Mouse (Mus musculus): ENCODE data around the gene Prmt6.

The Prmt6 gene

DNA sequence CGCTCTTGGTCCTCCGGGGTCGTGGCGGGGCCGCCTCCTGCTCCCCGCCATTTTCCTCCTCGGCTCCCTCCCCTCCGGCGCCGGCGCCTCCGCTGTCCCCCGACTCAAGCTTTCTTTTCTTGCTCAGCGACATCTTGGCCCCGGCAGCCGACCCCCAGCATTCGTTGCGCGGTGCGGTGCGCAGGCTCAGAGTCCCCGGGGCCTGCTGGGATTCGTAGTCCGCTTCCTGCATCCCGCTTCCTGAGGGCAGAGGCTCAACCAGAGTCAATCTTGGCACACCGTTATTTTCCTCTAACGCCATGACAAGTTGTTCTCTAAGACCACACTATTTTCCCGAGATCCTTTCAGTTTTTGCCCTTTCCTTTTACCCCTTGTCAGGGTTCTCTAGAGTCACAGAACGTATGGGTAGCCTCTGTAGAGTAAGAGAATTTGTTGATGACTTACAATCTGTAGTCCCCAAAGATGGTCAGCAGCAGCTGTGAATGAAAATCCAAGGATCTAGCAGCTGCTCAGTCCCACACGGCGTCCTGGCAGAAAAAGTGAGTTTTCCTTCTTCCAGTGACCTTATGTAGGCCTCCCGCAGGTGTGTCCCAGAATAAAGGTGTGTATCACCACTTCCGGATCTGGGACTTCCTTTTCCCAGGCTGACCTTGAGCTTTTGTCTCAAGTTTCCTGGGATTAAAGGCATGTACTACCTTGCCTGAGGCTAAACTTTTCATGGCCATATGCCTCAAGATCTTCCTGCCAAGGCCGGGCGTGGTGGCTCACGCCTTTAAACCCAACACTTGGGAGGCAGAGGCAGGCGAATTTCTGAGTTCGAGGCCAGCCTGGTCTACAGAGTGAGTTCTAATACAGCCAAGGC lies at the start of gene Prmt6:
Gene Prmt6 (minus strand): TSS at position 160 of the 862 bp plus-strand sequence.
- DNase-seq = peak; percentile 91 to 92

- DNase-seq = no peak
Measured at GRCm38 (mm10) chr3:110290485-110291045, 39.8 kb upstream of the Prmt6 start.

DNA sequence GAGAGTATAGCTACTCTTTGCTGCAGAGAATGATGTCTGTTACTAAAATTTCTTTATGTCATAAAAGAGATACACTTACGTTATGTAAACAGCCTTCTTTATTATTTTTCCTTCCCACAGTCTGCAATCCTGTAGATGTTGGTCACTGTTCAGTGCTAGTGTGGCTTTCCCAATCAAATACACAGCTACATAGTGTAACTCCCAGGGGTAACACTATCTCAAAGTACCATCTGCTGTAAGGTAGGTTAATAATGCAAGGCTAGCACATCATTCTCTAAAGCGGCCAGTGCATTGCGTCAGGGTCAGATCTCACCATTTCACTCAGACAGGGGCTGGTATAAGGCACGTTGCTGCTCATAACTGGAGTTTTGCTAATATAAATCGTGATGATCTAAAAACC lies 31.9 kb upstream of the Prmt6 start:
- no peak for DNase-seq

DNA sequence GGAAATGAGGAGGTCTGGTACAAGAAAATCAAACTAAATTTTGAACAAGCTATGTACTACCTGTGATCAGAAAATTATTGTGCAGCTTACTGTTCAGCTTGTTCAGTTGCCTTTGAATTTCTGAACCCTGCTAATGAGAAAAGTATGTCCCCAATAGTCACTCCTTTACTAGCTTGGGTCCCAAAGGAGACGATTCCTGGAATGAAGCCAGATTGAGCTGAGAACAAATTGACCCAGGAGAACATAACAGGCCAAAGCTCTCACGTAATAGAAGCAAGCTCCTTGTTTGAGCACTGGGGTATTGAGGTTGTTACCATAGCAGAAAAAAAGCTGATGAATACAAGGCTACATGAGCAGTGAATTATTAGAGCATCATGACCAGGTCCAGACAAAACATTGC lies 17.0 kb upstream of the Prmt6 start:
- DNase-seq = no peak

- no peak for DNase-seq
Measured at GRCm38 (mm10) chr3:110253105-110253504, 2.3 kb upstream of the Prmt6 start.

DNA sequence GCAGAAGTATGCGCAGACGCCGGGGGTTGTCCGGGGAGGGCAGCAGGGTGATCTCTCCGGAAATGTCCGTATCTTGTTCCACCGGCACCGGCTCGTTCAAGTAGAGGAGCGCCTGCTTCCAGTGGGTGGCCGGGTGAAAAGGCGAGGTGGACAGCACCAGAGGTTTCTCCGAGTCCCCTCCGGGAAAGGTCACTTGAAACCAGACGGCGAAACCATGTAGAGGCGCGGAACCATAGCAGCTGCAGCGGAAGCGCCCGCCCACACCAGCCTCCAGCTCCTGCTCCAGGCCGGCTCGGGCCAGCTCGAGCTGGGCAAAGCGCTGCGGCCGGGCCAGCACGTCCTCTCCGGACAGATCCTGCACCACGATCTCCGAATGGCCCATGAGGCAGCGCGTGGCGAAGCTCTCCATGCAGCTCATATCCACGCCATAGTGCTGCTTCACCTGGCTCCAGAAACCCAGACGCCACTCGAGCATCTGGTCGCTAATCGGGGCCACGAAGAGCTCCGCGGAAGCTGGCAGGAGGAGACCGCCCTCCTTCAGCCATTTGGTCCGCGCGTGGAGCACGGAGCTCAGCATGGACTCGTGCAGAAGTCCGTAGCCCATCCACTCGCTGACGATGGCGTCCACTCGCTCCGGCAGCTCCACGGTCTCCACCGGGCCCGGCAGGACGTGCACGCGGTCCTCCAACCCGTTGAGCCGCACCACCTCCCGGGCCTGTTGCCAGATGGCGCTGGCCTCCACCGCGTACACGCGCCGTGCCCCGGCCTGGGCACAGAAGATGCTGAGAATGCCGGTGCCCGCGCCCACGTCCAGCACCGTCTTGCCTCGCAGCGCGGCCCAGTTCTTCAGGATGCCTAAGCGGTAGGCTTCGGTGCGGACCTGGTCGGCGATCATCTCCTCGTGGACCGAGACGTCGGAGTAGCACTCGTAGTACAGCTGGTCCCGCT lies 633 bp downstream of the Prmt6 start:
- peak; percentile 61 to 64 for DNase-seq

GRCm38 (mm10) chr3:110236819-110237463 lies 13.9 kb downstream of the Prmt6 start:
- DNase-seq = no peak

Data from lung, adult 18-20 months (tissue).